Mouse (Mus musculus): ENCODE results near the gene Ppp2r1b.

GRCm38 (mm10) chr9:50873210-50873609, 28.1 kb downstream of the Ppp2r1b start:
- TF ChIP-seq POLR2A (IDR thresholded peaks at IDR 0.05; ENCODE audit: extremely low read depth, insufficient read depth, low read length) (no peak), CTCF (IDR thresholded peaks at IDR 0.05; ENCODE audit: low read depth, low read length) (no peak)

All from liver, adult 2 months (tissue).